Mouse (Mus musculus) ES-E14 (cell line): ENCODE data around the gene Prkd3.

Source experiments
- CHD2 ChIP-seq: IDR thresholded peaks from 2 replicates; pipeline ENCODE4 v1.6.1; 2014; ENCODE audit warnings: mild to moderate bottlenecking, low read depth, low read length, inconsistent platforms
- HCFC1 ChIP-seq: IDR thresholded peaks from 2 replicates; pipeline ENCODE4 v1.6.1; 2012; ENCODE audit warnings: low read length, inconsistent platforms, borderline replicate concordance; ENCODE audit not compliant: insufficient read depth
- ZC3H11A ChIP-seq: IDR thresholded peaks from 2 replicates; pipeline ENCODE4 v1.6.1; 2012; ENCODE audit warnings: low read depth, mild to moderate bottlenecking, inconsistent platforms, low read length, borderline replicate concordance
- ZNF384 ChIP-seq: IDR thresholded peaks from 2 replicates; pipeline ENCODE4 v1.6.1; 2012; ENCODE audit warnings: low read depth, low read length, inconsistent platforms

DNA sequence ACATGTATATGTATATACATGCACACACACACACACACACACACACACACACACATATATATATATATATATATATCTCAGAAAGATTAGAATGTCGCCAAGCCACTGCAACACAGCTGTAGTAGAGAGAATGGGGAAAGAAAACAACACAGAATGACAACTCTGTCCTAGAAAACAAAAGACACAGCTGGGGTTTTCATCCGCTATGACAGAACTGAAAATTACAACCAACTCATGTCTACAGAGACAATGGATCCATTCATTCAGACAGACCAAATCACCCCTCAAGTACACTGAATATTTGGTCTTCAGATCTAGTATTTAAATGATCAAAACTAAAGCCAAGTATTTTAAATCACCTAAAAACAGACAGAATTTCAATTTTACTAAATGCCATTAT lies 26.9 kb downstream of the Prkd3 start:
- TF ChIP-seq CHD2 (no peak), ZNF384 (no peak), HCFC1 (no peak), ZC3H11A (no peak)
